Mouse (Mus musculus): ENCODE data around the gene Glrp1. TPM values are rescaled to one million over a fixed set of nuclear protein-coding genes. Genes with fewer than 3 reads are reported as not detected.

Gene Glrp1
- total RNA-seq (2021), result under 1 TPM in 1 of 2 experiments, not detected in 1; 0.16 TPM
- polyA plus RNA-seq (2012; rRNA removed), result 0.08 TPM in 1 of 2 replicates, not detected in the other
- long read RNA-seq, result 0 reads

- TF ChIP-seq EP300 (IDR thresholded peaks at IDR 0.05; ENCODE audit: insufficient read depth, low read depth, low read length) (no peak), CTCF (IDR thresholded peaks at IDR 0.05) (no peak), POLR2A (IDR thresholded peaks at IDR 0.05; ENCODE audit: insufficient read depth, low read depth, low read length) (no peak)
- Histone ChIP-seq H3K36me3 (ENCODE audit: control insufficient read depth, insufficient read depth, low read length) (no peaks in the 10 kb centered on the region), H3K9ac (ENCODE audit: low read depth, low read length) (no peak within 1 kb of the TSS), H3K27me3 (ENCODE audit: control insufficient read depth, insufficient read depth, low read length) (no peaks in the 10 kb centered on the region), H3K27ac (no peak within 1 kb of the TSS), H3K79me2 (replicated peaks; ENCODE audit: control insufficient read depth, insufficient read depth, low read length) (no peaks in the 10 kb centered on the region), H3K4me1 (ENCODE audit: control insufficient read depth, insufficient read depth, low read length) (no peaks in the 10 kb centered on the region), H3K4me3 (no peak within 1 kb of the TSS)
- intact Hi-C loops (cut with DNase I), result no loop called here
- 47% methylated on average over 8 of the region's 8 CpGs for WGBS
- no peak for DNase-seq
Observed at GRCm38 (mm10) chr1:88509789-88510188, at the start of gene Glrp1. TSS of gene Glrp1 (minus strand) at chr1:88510066.

- Histone ChIP-seq H3K9ac (ENCODE audit: low read depth, low read length) (no peak overlapping the region), H3K4me1 (ENCODE audit: control insufficient read depth, insufficient read depth, low read length) (peaks cover 2% of the 10 kb centered on the region; the same call in 1 of the 2 replicates), H3K27ac (no peak overlapping the region), H3K36me3 (ENCODE audit: control insufficient read depth, insufficient read depth, low read length) (no peaks in the 10 kb centered on the region), H3K4me3 (no peak overlapping the region), H3K27me3 (ENCODE audit: control insufficient read depth, insufficient read depth, low read length) (no peaks in the 10 kb centered on the region), H3K79me2 (replicated peaks; ENCODE audit: control insufficient read depth, insufficient read depth, low read length) (no peaks in the 10 kb centered on the region)
- no peak for DNase-seq
- WGBS, result 20% methylated on average over 7 of the region's 7 CpGs
- no peak for TF ChIP-seq POLR2A (IDR thresholded peaks at IDR 0.05; ENCODE audit: insufficient read depth, low read depth, low read length)
- TF ChIP-seq CTCF (IDR thresholded peaks at IDR 0.05), result no peak
- no peak for TF ChIP-seq EP300 (IDR thresholded peaks at IDR 0.05; ENCODE audit: insufficient read depth, low read depth, low read length)
- intact Hi-C loops (cut with DNase I), result no loop called here
Observed at GRCm38 (mm10) chr1:88559258-88559657, 49.4 kb upstream of the Glrp1 start.

- no peaks in the 10 kb centered on the region for H3K79me2 ChIP-seq (replicated peaks; ENCODE audit: control insufficient read depth, insufficient read depth, low read length)
- no peak overlapping the region for H3K4me3 ChIP-seq
- DNase-seq, result no peak
- no peak for TF ChIP-seq POLR2A (IDR thresholded peaks at IDR 0.05; ENCODE audit: insufficient read depth, low read depth, low read length)
- TF ChIP-seq EP300 (IDR thresholded peaks at IDR 0.05; ENCODE audit: insufficient read depth, low read depth, low read length), result no peak
- no peak for TF ChIP-seq CTCF (IDR thresholded peaks at IDR 0.05)
- no peaks in the 10 kb centered on the region for H3K27me3 ChIP-seq (ENCODE audit: control insufficient read depth, insufficient read depth, low read length)
- H3K9ac ChIP-seq (ENCODE audit: low read depth, low read length), result no peak overlapping the region
- intact Hi-C loops (cut with DNase I), result no loop called here
- no peaks in the 10 kb centered on the region for H3K36me3 ChIP-seq (ENCODE audit: control insufficient read depth, insufficient read depth, low read length)
- H3K4me1 ChIP-seq (ENCODE audit: control insufficient read depth, insufficient read depth, low read length), result peaks cover 2% of the 10 kb centered on the region; the same call in 1 of the 2 replicates
- no peak overlapping the region for H3K27ac ChIP-seq
Observed at GRCm38 (mm10) chr1:88558793-88559192, 48.9 kb upstream of the Glrp1 start.

- intact Hi-C loops (cut with DNase I), result no loop called here
- no peaks in the 10 kb centered on the region for H3K36me3 ChIP-seq (ENCODE audit: control insufficient read depth, insufficient read depth, low read length)
- 62% methylated on average over 11 of the region's 11 CpGs for WGBS
- H3K79me2 ChIP-seq (replicated peaks; ENCODE audit: control insufficient read depth, insufficient read depth, low read length), result no peaks in the 10 kb centered on the region
- H3K27me3 ChIP-seq (ENCODE audit: control insufficient read depth, insufficient read depth, low read length), result no peaks in the 10 kb centered on the region
- H3K27ac ChIP-seq, result no peak overlapping the region
- H3K4me1 ChIP-seq (ENCODE audit: control insufficient read depth, insufficient read depth, low read length), result peaks cover 2% of the 10 kb centered on the region; the same call in 1 of the 2 replicates
- H3K9ac ChIP-seq (ENCODE audit: low read depth, low read length), result no peak overlapping the region
- TF ChIP-seq POLR2A (IDR thresholded peaks at IDR 0.05; ENCODE audit: insufficient read depth, low read depth, low read length) (no peak), EP300 (IDR thresholded peaks at IDR 0.05; ENCODE audit: insufficient read depth, low read depth, low read length) (no peak), CTCF (IDR thresholded peaks at IDR 0.05) (no peak)
- no peak for DNase-seq
- no peak overlapping the region for H3K4me3 ChIP-seq
Observed at GRCm38 (mm10) chr1:88556401-88556800, 46.5 kb upstream of the Glrp1 start.

GRCm38 (mm10) chr1:88553500-88554187, 43.8 kb upstream of the Glrp1 start:
- H3K4me1 ChIP-seq (ENCODE audit: control insufficient read depth, insufficient read depth, low read length), result no peaks in the 10 kb centered on the region
- H3K27ac ChIP-seq, result no peak overlapping the region
- DNase-seq, result no peak
- H3K4me3 ChIP-seq, result no peak overlapping the region
- H3K79me2 ChIP-seq (replicated peaks; ENCODE audit: control insufficient read depth, insufficient read depth, low read length), result no peaks in the 10 kb centered on the region
- no peak overlapping the region for H3K9ac ChIP-seq (ENCODE audit: low read depth, low read length)
- no peaks in the 10 kb centered on the region for H3K36me3 ChIP-seq (ENCODE audit: control insufficient read depth, insufficient read depth, low read length)
- intact Hi-C loops (cut with DNase I), result no loop called here
- H3K27me3 ChIP-seq (ENCODE audit: control insufficient read depth, insufficient read depth, low read length), result no peaks in the 10 kb centered on the region
- 45% methylated on average over 7 of the region's 7 CpGs for WGBS
- TF ChIP-seq POLR2A (IDR thresholded peaks at IDR 0.05; ENCODE audit: insufficient read depth, low read depth, low read length) (no peak), EP300 (IDR thresholded peaks at IDR 0.05; ENCODE audit: insufficient read depth, low read depth, low read length) (no peak), CTCF (IDR thresholded peaks at IDR 0.05) (no peak)

GRCm38 (mm10) chr1:88549263-88549662, 39.4 kb upstream of the Glrp1 start:
- no peak for DNase-seq
- no peaks in the 10 kb centered on the region for H3K36me3 ChIP-seq (ENCODE audit: control insufficient read depth, insufficient read depth, low read length)
- 81% methylated on average over 1 of the region's 1 CpGs for WGBS
- no peak overlapping the region for H3K27ac ChIP-seq
- intact Hi-C loops (cut with DNase I), result no loop called here
- no peaks in the 10 kb centered on the region for H3K79me2 ChIP-seq (replicated peaks; ENCODE audit: control insufficient read depth, insufficient read depth, low read length)
- H3K9ac ChIP-seq (ENCODE audit: low read depth, low read length), result no peak overlapping the region
- no peaks in the 10 kb centered on the region for H3K4me1 ChIP-seq (ENCODE audit: control insufficient read depth, insufficient read depth, low read length)
- no peak overlapping the region for H3K4me3 ChIP-seq
- no peaks in the 10 kb centered on the region for H3K27me3 ChIP-seq (ENCODE audit: control insufficient read depth, insufficient read depth, low read length)
- TF ChIP-seq CTCF (IDR thresholded peaks at IDR 0.05) (no peak), EP300 (IDR thresholded peaks at IDR 0.05; ENCODE audit: insufficient read depth, low read depth, low read length) (no peak), POLR2A (IDR thresholded peaks at IDR 0.05; ENCODE audit: insufficient read depth, low read depth, low read length) (no peak)
